Mouse (Mus musculus) heart, embryonic 14.5 days (tissue): ENCODE results near the gene Ubac2. TPM values are rescaled to one million over a fixed set of nuclear protein-coding genes. Genes with fewer than 3 reads are reported as not detected.

Experiments used
- ATAC-seq: fragments of 200-750 bp; cut with Nextera tagmentation; 2 replicates; pipeline ENCODE4 v1.8.0; 2017; ENCODE audit warnings: low read depth, moderate TSS enrichment; ENCODE audit not compliant: insufficient number of reproducible peaks, insufficient read depth, low FRiP score
- H3K27ac ChIP-seq, 2 experiments: fragments of 200-500 bp in 1 of 2; fragments of 300-500 bp in 1 of 2; sonication (generic) in 1 of 2; replicated peaks in 1 of 2; 2 replicates each; pipeline ENCODE4 v1.5.1; 2012 to 2014; ENCODE audit warnings: low read depth in 2 of 2, low read length in 2 of 2, control low read depth in 1 of 2, mild to moderate bottlenecking in 1 of 2, mixed read lengths in 1 of 2; ENCODE audit not compliant: control insufficient read depth in 1 of 2, insufficient read depth in 1 of 2
- H3K27me3 ChIP-seq: fragments of 300-500 bp; sonication (generic); 2 replicates; pipeline ENCODE4 v1.6.1; 2014; ENCODE audit warnings: mild to moderate bottlenecking, low read length, control low read depth; ENCODE audit not compliant: control insufficient read depth, insufficient read depth
- H3K36me3 ChIP-seq: fragments of 300-500 bp; sonication (generic); 2 replicates; pipeline ENCODE4 v1.6.1; 2014; ENCODE audit warnings: mild to moderate bottlenecking, control low read depth, low read length, mixed read lengths; ENCODE audit not compliant: control insufficient read depth, insufficient read depth
- H3K4me1 ChIP-seq, 2 experiments: fragments of 200-500 bp in 1 of 2; fragments of 300-500 bp in 1 of 2; sonication (generic) in 1 of 2; 2 replicates each; pipeline ENCODE4 v1.6.1; 2012 to 2014; ENCODE audit warnings: low read length in 2 of 2, control low read depth in 1 of 2, mixed read lengths in 1 of 2; ENCODE audit not compliant: control insufficient read depth in 2 of 2, insufficient read depth in 2 of 2
- H3K4me2 ChIP-seq: fragments of 300-500 bp; sonication (generic); 2 replicates; pipeline ENCODE4 v1.6.1; 2014; ENCODE audit warnings: mild to moderate bottlenecking, low read length
- H3K4me3 ChIP-seq, 2 experiments: fragments of 200-500 bp in 1 of 2; fragments of 300-500 bp in 1 of 2; sonication (generic) in 1 of 2; 2 replicates each; pipeline ENCODE4 v1.5.1; 2012 to 2014; ENCODE audit warnings: low read length in 2 of 2, mild to moderate bottlenecking in 2 of 2, control low read depth in 1 of 2, low read depth in 1 of 2, moderate library complexity in 1 of 2; ENCODE audit not compliant: control insufficient read depth in 1 of 2, insufficient read depth in 1 of 2
- H3K9ac ChIP-seq: fragments of 300-500 bp; sonication (generic); 2 replicates; pipeline ENCODE4 v1.6.1; 2014; ENCODE audit warnings: mild to moderate bottlenecking, low read length
- H3K9me3 ChIP-seq: fragments of 300-500 bp; sonication (generic); 2 replicates; pipeline ENCODE4 v1.6.1; 2016; ENCODE audit warnings: low read length, control low read depth; ENCODE audit not compliant: control insufficient read depth
- WGBS: fragments of 180-500 bp; shearing (Covaris S2); extraction: QIAGEN DNeasy Blood & Tissue Kit; methylation state at CpG from one replicate; pipeline ENCODE4 v1.1.7; 2014; 5-methylcytosine and 5-hydroxymethylcytosine counted together
- polyA plus RNA-seq: library from polyadenylated mRNA; unstranded; fragments of >200 nt; fragmentation: Nextera tagmentation; extraction: Ambion mirVana; gene quantifications from 2 replicates; pipeline ENCODE4 v1.2.1, GENCODE M21; 2014

Gene Ubac2
- polyA plus RNA-seq, 1 experiment from 2014 or later, result 56.3 TPM

DNA sequence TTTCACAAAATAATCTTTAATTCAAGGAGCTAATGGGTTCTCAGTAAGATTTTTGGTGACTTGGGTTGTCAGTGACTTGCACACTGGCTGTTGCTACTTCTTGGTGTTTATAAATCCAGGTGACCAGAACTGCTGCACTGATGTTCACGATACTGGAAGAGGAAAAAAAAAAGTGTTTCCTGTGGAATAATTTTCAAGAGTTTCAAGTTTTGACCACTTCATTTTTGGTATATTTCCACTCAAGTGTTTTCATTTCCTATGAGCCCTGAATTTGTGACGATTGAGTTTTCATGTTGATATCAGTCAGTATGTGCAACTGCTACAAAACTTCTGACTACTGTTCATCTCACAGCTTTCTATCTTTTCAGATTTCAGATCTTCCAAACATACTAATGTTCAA is 1.6 kb upstream of the Ubac2 start:
- WGBS, result 83% methylated on average over 2 of the region's 2 CpGs
- Histone ChIP-seq H3K9ac (no peak overlapping the region), H3K4me2 (no peak overlapping the region), H3K9me3 (no peaks in the 10 kb centered on the region), H3K4me1 (peaks cover 0 to 6% of the 10 kb centered on the region in 2 experiments; a peak in 1 of 4 replicates), H3K27ac (no peak overlapping the region), H3K27me3 (no peaks in the 10 kb centered on the region), H3K4me3 (no peak overlapping the region), H3K36me3 (no peaks in the 10 kb centered on the region)
- no peak for ATAC-seq

DNA sequence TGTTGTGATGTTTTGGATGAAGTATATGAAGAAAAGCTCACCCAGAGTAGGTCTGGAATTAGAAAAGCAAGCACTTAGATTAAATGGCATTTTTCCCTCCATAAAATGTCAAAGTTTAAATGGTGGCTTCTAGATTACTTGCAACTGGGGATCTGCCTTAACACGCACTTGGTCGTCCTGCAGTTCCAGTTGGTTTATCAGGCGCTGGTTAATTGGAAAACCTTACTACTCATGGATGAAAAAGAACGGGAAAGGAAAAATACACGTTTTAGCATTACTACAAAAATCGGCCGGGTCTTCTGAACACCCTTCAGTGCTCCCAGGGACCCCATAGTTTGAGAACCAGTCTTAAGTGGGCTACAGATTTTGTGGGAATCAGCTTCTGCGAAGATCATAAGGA is 780 bp upstream of the Ubac2 start:
- Histone ChIP-seq H3K9ac (peak overlapping the region; percentile 76), H3K27ac (peak overlapping the region in 1 of 2 experiments; percentile 89; a peak in 2 of 4 replicates)

DNA sequence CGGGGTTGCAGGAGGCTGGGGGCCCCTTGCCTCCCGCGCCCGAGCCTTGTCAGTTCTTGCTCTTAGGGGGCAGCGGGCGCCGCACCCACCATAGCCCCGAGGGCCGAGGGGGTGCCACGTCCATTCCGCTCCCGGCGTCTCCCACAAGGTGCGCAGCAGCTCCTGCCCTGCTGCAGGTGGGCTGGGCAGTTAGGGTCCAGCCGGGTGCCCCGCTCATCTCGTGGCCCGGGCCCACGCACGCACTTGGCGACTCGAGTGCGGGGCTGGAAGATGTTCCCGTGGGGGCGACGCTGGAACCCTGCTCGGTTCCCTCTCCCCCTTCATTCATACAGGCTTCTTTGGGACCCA is 413 bp downstream of the Ubac2 start:
- H3K36me3 ChIP-seq, result no peaks in the 10 kb centered on the region
- H3K4me2 ChIP-seq, result peak overlapping the region; percentile 96
- H3K9ac ChIP-seq, result peak overlapping the region; percentile 91
- WGBS, result under 1% methylated on average over 27 of the region's 27 CpGs
- ATAC-seq, result peak; percentile 29
- H3K27ac ChIP-seq, result peak overlapping the region in 1 of 2 experiments; percentile 37; a peak in 1 of 4 replicates
- H3K4me1 ChIP-seq, result peaks cover 3 to 13% of the 10 kb centered on the region in 2 experiments; a peak in 3 of 4 replicates
- H3K9me3 ChIP-seq, result no peaks in the 10 kb centered on the region
- peak overlapping the region; percentile 72 to 88 for H3K4me3 ChIP-seq
- H3K27me3 ChIP-seq, result no peaks in the 10 kb centered on the region

More for the DNA sequence above, 780 bp upstream of the Ubac2 start:
- H3K4me1 ChIP-seq, result peaks cover 0 to 6% of the 10 kb centered on the region in 2 experiments; a peak in 1 of 4 replicates
- ATAC-seq, result no peak
- H3K9me3 ChIP-seq, result no peaks in the 10 kb centered on the region
- peak overlapping the region; percentile 68 to 72; a peak in 3 of 4 replicates for H3K4me3 ChIP-seq
- H3K36me3 ChIP-seq, result no peaks in the 10 kb centered on the region
- H3K4me2 ChIP-seq, result peak overlapping the region; percentile 96
- H3K27me3 ChIP-seq, result no peaks in the 10 kb centered on the region
- 29% methylated on average over 8 of the region's 8 CpGs for WGBS

DNA sequence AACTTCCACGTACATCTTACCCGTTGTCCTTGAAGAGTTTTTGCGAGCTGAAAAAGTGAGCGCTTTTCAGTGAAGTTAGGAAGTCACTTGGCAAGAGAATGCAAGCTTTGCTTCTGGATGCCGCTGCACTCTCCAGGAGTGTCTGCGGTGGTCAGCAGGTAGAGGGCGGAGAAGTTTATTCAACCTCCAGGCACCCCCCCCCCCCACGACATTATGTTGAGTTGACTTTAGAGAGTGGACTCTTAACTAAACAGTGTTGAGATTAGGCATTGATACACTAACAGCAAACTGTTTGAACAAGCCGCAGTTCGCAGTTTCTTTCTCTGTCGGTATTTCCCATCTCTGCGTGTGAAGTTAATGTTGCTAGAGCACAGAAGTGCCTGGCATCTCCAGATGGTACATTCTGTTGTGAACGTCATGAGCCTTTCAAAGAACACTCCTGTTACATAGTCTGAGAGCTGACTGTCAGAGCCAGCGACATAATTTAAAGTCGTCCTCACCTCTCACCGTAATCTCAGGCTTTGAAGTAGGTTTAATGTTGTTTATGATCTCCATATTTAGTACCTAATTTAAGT is 933 bp downstream of the Ubac2 start:
- ATAC-seq, result no peak
- WGBS, result 13% methylated on average over 16 of the region's 16 CpGs
- Histone ChIP-seq H3K27ac (no peak overlapping the region), H3K4me1 (peaks cover 7 to 18% of the 10 kb centered on the region in 2 experiments), H3K4me3 (peak overlapping the region; percentile 72 to 88), H3K27me3 (no peaks in the 10 kb centered on the region), H3K9ac (peak overlapping the region; percentile 91), H3K36me3 (no peaks in the 10 kb centered on the region), H3K9me3 (no peaks in the 10 kb centered on the region), H3K4me2 (peak overlapping the region; percentile 96)

DNA sequence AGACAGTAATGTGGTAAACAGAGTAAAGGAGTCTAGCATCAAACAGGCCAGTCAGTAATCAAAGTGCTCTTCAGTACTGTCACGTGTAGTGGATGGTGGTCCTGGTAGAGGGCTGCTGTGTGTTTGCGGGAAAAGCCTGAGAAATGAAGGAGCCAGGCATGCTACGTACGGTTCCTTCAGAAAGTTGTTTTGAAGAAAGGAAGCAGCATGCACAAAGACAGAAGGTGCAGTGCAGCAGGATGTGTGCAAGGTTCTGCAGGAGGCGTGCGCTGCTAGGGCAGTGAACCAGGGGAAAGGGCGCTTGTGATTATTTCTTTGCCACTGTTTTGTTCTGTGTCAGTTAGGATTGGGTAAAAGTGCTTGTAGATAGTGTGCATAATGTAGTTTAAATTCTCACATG is 2.8 kb downstream of the Ubac2 start:
- H3K27ac ChIP-seq, result no peak overlapping the region
- no peak overlapping the region for H3K4me2 ChIP-seq
- no peak overlapping the region for H3K4me3 ChIP-seq
- no peak overlapping the region for H3K9ac ChIP-seq
- WGBS, result 85% methylated on average over 7 of the region's 7 CpGs
- no peaks in the 10 kb centered on the region for H3K27me3 ChIP-seq
- ATAC-seq, result no peak
- H3K9me3 ChIP-seq, result no peaks in the 10 kb centered on the region
- H3K4me1 ChIP-seq, result peaks cover 9 to 30% of the 10 kb centered on the region in 2 experiments
- no peaks in the 10 kb centered on the region for H3K36me3 ChIP-seq

DNA sequence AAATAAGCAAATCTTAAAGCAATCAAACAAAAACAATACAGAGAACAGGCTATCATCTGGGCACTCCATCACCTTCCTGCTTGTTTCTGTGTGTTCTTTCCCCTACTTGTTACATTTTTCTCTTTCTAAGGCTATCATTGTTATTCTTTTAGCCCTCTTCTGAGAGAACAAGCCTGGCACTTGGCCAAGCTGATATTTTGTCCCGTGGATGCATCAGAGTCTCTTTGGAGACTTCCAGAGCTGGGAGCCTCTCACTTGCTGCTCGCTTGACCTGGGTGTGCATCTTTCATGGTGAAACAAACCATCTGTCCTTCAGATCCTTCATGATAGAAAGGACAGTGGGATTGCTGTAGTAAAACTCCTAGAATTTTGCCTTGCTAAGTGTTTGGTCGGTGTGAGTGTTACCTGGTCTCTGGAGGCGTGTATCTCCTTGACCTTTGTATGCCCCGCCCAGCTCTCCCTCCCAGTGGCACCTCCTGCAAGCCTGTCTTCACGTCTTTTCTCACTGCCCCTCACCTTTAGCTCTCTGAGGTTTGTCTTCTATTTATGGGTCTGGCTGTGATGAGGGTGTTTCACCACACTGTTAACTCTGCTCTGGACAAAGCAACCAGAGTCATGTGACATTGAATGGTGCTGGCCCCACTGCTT is 5.9 kb downstream of the Ubac2 start:
- Histone ChIP-seq H3K36me3 (no peaks in the 10 kb centered on the region), H3K4me2 (peak overlapping the region; percentile 45), H3K27me3 (no peaks in the 10 kb centered on the region), H3K4me3 (no peak overlapping the region), H3K27ac (peak overlapping the region; percentile 37 to 40), H3K9ac (peak overlapping the region; percentile 2; the same call in 1 of the 2 replicates), H3K4me1 (peaks cover 9 to 30% of the 10 kb centered on the region in 2 experiments), H3K9me3 (no peaks in the 10 kb centered on the region)
- ATAC-seq, result no peak
- WGBS, result 21% methylated on average over 6 of the region's 6 CpGs

DNA sequence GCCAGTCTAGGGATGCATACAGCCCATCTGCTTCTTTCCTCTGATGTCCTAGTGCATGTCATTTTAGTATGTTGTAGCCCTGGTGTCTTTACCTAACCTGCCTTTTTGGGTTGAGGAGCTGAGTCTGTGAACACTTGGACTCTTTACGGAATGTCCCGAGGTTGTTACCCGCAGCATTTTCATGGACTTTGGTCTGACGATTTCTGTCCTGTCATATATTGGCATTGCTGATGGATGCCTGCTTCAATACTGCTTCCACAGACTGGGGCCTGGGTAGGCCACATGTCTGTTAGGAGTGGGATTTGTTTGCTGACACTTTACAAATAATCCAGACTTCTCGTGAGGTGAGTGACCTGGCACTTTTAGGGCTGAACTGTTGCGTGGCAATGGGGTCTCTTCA is 15.3 kb downstream of the Ubac2 start:
- Histone ChIP-seq H3K4me2 (no peak overlapping the region), H3K36me3 (peaks cover 5% of the 10 kb centered on the region; the same call in 1 of the 2 replicates), H3K9me3 (no peaks in the 10 kb centered on the region), H3K27ac (no peak overlapping the region), H3K4me3 (no peak overlapping the region), H3K4me1 (peaks cover 6 to 31% of the 10 kb centered on the region in 2 experiments), H3K9ac (no peak overlapping the region), H3K27me3 (no peaks in the 10 kb centered on the region)
- no peak for ATAC-seq
- 86% methylated on average over 6 of the region's 6 CpGs for WGBS
